Mouse (Mus musculus): ENCODE results near the gene Dnajc16. TPM values are rescaled to one million over a fixed set of nuclear protein-coding genes. Genes with fewer than 3 reads are reported as not detected.

Dnajc16 gene
- polyA plus RNA-seq, 1 experiment = 11.4 TPM

GRCm38 (mm10) chr4:141721961-141722360, 68.8 kb downstream of the Dnajc16 start:
- Histone ChIP-seq H3K4me3 (ENCODE audit: insufficient read depth, low read length) (peak overlapping the region; percentile 83), H3K27ac (ENCODE audit: insufficient read depth, low read depth, low read length) (peak overlapping the region; percentile 85), H3K4me1 (ENCODE audit: control insufficient read depth, insufficient read depth, low read length) (peaks cover 49% of the 10 kb centered on the region)
- TF ChIP-seq CTCF (IDR thresholded peaks at IDR 0.05; ENCODE audit: low read depth, low read length) (no peak), POLR2A (IDR thresholded peaks at IDR 0.05; ENCODE audit: borderline replicate concordance, low read depth, low read length) (no peak)

GRCm38 (mm10) chr4:141720761-141721523, 69.8 kb downstream of the Dnajc16 start:
- peaks cover 58% of the 10 kb centered on the region for H3K4me1 ChIP-seq (ENCODE audit: control insufficient read depth, insufficient read depth, low read length)
- peak overlapping the region; percentile 83 for H3K4me3 ChIP-seq (ENCODE audit: insufficient read depth, low read length)
- no peak for TF ChIP-seq POLR2A (IDR thresholded peaks at IDR 0.05; ENCODE audit: borderline replicate concordance, low read depth, low read length)
- TF ChIP-seq CTCF (IDR thresholded peaks at IDR 0.05; ENCODE audit: low read depth, low read length) = no peak
- H3K27ac ChIP-seq (ENCODE audit: insufficient read depth, low read depth, low read length) = peak overlapping the region; percentile 85

GRCm38 (mm10) chr4:141719304-141719703, 71.4 kb downstream of the Dnajc16 start:
- TF ChIP-seq POLR2A (IDR thresholded peaks at IDR 0.05; ENCODE audit: borderline replicate concordance, low read depth, low read length) (no peak), CTCF (IDR thresholded peaks at IDR 0.05; ENCODE audit: low read depth, low read length) (no peak)
- Histone ChIP-seq H3K27ac (ENCODE audit: insufficient read depth, low read depth, low read length) (peak overlapping the region; percentile 85), H3K4me1 (ENCODE audit: control insufficient read depth, insufficient read depth, low read length) (peaks cover 63% of the 10 kb centered on the region), H3K4me3 (ENCODE audit: insufficient read depth, low read length) (peak overlapping the region; percentile 10; the same call in 1 of the 2 replicates)

- Histone ChIP-seq H3K27ac (ENCODE audit: insufficient read depth, low read depth, low read length) (no peak overlapping the region), H3K4me3 (ENCODE audit: insufficient read depth, low read length) (no peak overlapping the region), H3K4me1 (ENCODE audit: control insufficient read depth, insufficient read depth, low read length) (peaks cover 71% of the 10 kb centered on the region)
- TF ChIP-seq CTCF (IDR thresholded peaks at IDR 0.05; ENCODE audit: low read depth, low read length) (no peak), POLR2A (IDR thresholded peaks at IDR 0.05; ENCODE audit: borderline replicate concordance, low read depth, low read length) (no peak)
Measured at GRCm38 (mm10) chr4:141717633-141718032, 73.1 kb downstream of the Dnajc16 start.

- H3K4me3 ChIP-seq (ENCODE audit: insufficient read depth, low read length) = no peak overlapping the region
- H3K27ac ChIP-seq (ENCODE audit: insufficient read depth, low read depth, low read length) = no peak overlapping the region
- no peak for TF ChIP-seq POLR2A (IDR thresholded peaks at IDR 0.05; ENCODE audit: borderline replicate concordance, low read depth, low read length)
- TF ChIP-seq CTCF (IDR thresholded peaks at IDR 0.05; ENCODE audit: low read depth, low read length) = no peak
- H3K4me1 ChIP-seq (ENCODE audit: control insufficient read depth, insufficient read depth, low read length) = peaks cover 66% of the 10 kb centered on the region
Measured at GRCm38 (mm10) chr4:141715027-141715426, 75.7 kb downstream of the Dnajc16 start.

- H3K4me3 ChIP-seq (ENCODE audit: insufficient read depth, low read length) = no peak overlapping the region
- H3K27ac ChIP-seq (ENCODE audit: insufficient read depth, low read depth, low read length) = peak overlapping the region; percentile 13; the same call in 1 of the 2 replicates
- peaks cover 59% of the 10 kb centered on the region for H3K4me1 ChIP-seq (ENCODE audit: control insufficient read depth, insufficient read depth, low read length)
- TF ChIP-seq POLR2A (IDR thresholded peaks at IDR 0.05; ENCODE audit: borderline replicate concordance, low read depth, low read length) (no peak), CTCF (IDR thresholded peaks at IDR 0.05; ENCODE audit: low read depth, low read length) (no peak)
Measured at GRCm38 (mm10) chr4:141713598-141714142, 77.1 kb downstream of the Dnajc16 start.

GRCm38 (mm10) chr4:141711250-141711649, 79.5 kb downstream of the Dnajc16 start:
- Histone ChIP-seq H3K4me3 (ENCODE audit: insufficient read depth, low read length) (no peak overlapping the region), H3K27ac (ENCODE audit: insufficient read depth, low read depth, low read length) (no peak overlapping the region), H3K4me1 (ENCODE audit: control insufficient read depth, insufficient read depth, low read length) (peaks cover 44% of the 10 kb centered on the region)
- no peak for TF ChIP-seq POLR2A (IDR thresholded peaks at IDR 0.05; ENCODE audit: borderline replicate concordance, low read depth, low read length)
- no peak for TF ChIP-seq CTCF (IDR thresholded peaks at IDR 0.05; ENCODE audit: low read depth, low read length)

Other genes starting within 250 kb of the Dnajc16 start
- gene Fblim1, start 184.8 kb downstream of the Dnajc16 start, polyA plus RNA-seq (2012; ENCODE audit: insufficient read depth, insufficient read length, missing spikeins) = 60.2 and 65.0 TPM in 2 replicates
- gene Tmem82, start 172.3 kb downstream of the Dnajc16 start, polyA plus RNA-seq (2012; ENCODE audit: insufficient read depth, insufficient read length, missing spikeins) = 2.4 and 3.3 TPM in 2 replicates
- gene Slc25a34, start 167.1 kb downstream of the Dnajc16 start, polyA plus RNA-seq (2012; ENCODE audit: insufficient read depth, insufficient read length, missing spikeins) = 0.48 and 0.49 TPM in 2 replicates
- 56.0 and 62.1 TPM in 2 replicates for gene Plekhm2, start 126.0 kb downstream of the Dnajc16 start, polyA plus RNA-seq (2012; ENCODE audit: insufficient read depth, insufficient read length, missing spikeins)
- 5.6 TPM in 1 of 2 replicates, not detected in the other for gene Rsc1a1, start 105.3 kb downstream of the Dnajc16 start, polyA plus RNA-seq (2012; ENCODE audit: insufficient read depth, insufficient read length, missing spikeins)
- 69.5 and 74.4 TPM in 2 replicates for gene Ddi2, start 67.5 kb downstream of the Dnajc16 start, polyA plus RNA-seq (2012; ENCODE audit: insufficient read depth, insufficient read length, missing spikeins)
- gene Agmat, start 44.3 kb downstream of the Dnajc16 start, polyA plus RNA-seq (2012; ENCODE audit: insufficient read depth, insufficient read length, missing spikeins) = not detected in 2 replicates
- 34.2 and 35.1 TPM in 2 replicates for gene Casp9, start 2.7 kb upstream of the Dnajc16 start, polyA plus RNA-seq (2012; ENCODE audit: insufficient read depth, insufficient read length, missing spikeins)
- not detected in 2 replicates for gene Cela2a, start 35.2 kb upstream of the Dnajc16 start, polyA plus RNA-seq (2012; ENCODE audit: insufficient read depth, insufficient read length, missing spikeins)
- gene Ctrc, start 55.4 kb upstream of the Dnajc16 start, polyA plus RNA-seq (2012; ENCODE audit: insufficient read depth, insufficient read length, missing spikeins) = not detected in 2 replicates
- gene Efhd2, start 84.0 kb upstream of the Dnajc16 start, polyA plus RNA-seq (2012; ENCODE audit: insufficient read depth, insufficient read length, missing spikeins) = 491 and 499 TPM in 2 replicates
- 3.2 and 4.9 TPM in 2 replicates for gene Fhad1, start 224.2 kb upstream of the Dnajc16 start, polyA plus RNA-seq (2012; ENCODE audit: insufficient read depth, insufficient read length, missing spikeins)